Mouse (Mus musculus) liver, embryonic 13.5 days (tissue): ENCODE data around the gene Meltf. TPM values are rescaled to one million over a fixed set of nuclear protein-coding genes. Genes with fewer than 3 reads are reported as not detected.
A peak's percentile ranks its signal among the peaks of the same experiment; 100 is the strongest.

Experiments
- ATAC-seq: fragments of 200-750 bp; cut with Nextera tagmentation; 2 replicates; pipeline ENCODE4 v1.8.0; 2017; ENCODE audit warnings: low read depth, mild to moderate bottlenecking, moderate number of reproducible peaks, moderate library complexity
- DNase-seq: peaks from one replicate; pipeline ENCODE4 v3.0.0; 2022
- H3K27ac ChIP-seq: fragments of 300-500 bp; sonication (generic); 2 replicates; pipeline ENCODE4 v1.5.1; 2015; ENCODE audit warnings: moderate library complexity, mild to moderate bottlenecking, inconsistent platforms
- H3K27me3 ChIP-seq: fragments of 300-500 bp; sonication (generic); 2 replicates; pipeline ENCODE4 v1.6.1; 2015; ENCODE audit warnings: mild to moderate bottlenecking, inconsistent platforms
- H3K36me3 ChIP-seq: fragments of 300-500 bp; sonication (generic); 2 replicates; pipeline ENCODE4 v1.6.1; 2015; ENCODE audit warnings: mild to moderate bottlenecking, inconsistent platforms
- H3K4me1 ChIP-seq: fragments of 300-500 bp; sonication (generic); replicated peaks from 2 replicates; pipeline ENCODE4 v1.6.1; 2015; ENCODE audit warnings: inconsistent platforms
- H3K4me2 ChIP-seq: fragments of 300-500 bp; sonication (generic); 2 replicates; pipeline ENCODE4 v1.6.1; 2015; ENCODE audit warnings: inconsistent platforms, mild to moderate bottlenecking, moderate library complexity
- H3K4me3 ChIP-seq: fragments of 300-500 bp; sonication (generic); replicated peaks from 2 replicates; pipeline ENCODE4 v1.5.1; 2015; ENCODE audit warnings: mild to moderate bottlenecking, inconsistent platforms
- H3K9ac ChIP-seq: fragments of 300-500 bp; sonication (generic); 2 replicates; pipeline ENCODE4 v1.6.1; 2015; ENCODE audit warnings: mild to moderate bottlenecking, inconsistent platforms
- H3K9me3 ChIP-seq: fragments of 300-500 bp; sonication (generic); replicated peaks from 2 replicates; pipeline ENCODE4 v1.6.1; 2016; ENCODE audit warnings: inconsistent platforms
- WGBS: fragments of 180-500 bp; shearing (Covaris S2); methylation state at CpG from one replicate; pipeline ENCODE4 v1.1.7; 2015; ENCODE audit not compliant: insufficient replicate concordance; 5-methylcytosine and 5-hydroxymethylcytosine counted together
- polyA plus RNA-seq: library from polyadenylated mRNA; unstranded; fragments of >200 nt; fragmentation: Nextera tagmentation; extraction: Ambion mirVana; gene quantifications from 2 replicates; pipeline ENCODE4 v1.2.1, GENCODE M21; 2015

Gene Meltf
- 0.07 and 0.10 TPM in 2 replicates for polyA plus RNA-seq

- H3K27me3 ChIP-seq, result 0 out of 2 replicates have a peak, but pooled peaks cover 4% of the 10 kb centered on the region
- H3K9ac ChIP-seq, result no peak within 1 kb of the TSS
- no peaks in the 10 kb centered on the region for H3K9me3 ChIP-seq
- WGBS, result 31% methylated on average over 21 of the region's 21 CpGs
- no peak within 1 kb of the TSS for H3K27ac ChIP-seq
- DNase-seq (peak; percentile 40), ATAC-seq (peak; percentile 45; the same call in 1 of the 2 replicates)
- H3K36me3 ChIP-seq, result peaks cover 10% of the 10 kb centered on the region; the same call in 1 of the 2 replicates
- H3K4me3 ChIP-seq, result no peak within 1 kb of the TSS
- H3K4me2 ChIP-seq, result no peak within 1 kb of the TSS
- H3K4me1 ChIP-seq, result peaks cover 7% of the 10 kb centered on the region
Measured at GRCm38 (mm10) chr16:31878573-31879257, at the start of gene Meltf. Gene Meltf, plus strand, starts transcription at chr16:31878810.

- Histone ChIP-seq H3K36me3 (peaks cover 6% of the 10 kb centered on the region), H3K4me1 (no peaks in the 10 kb centered on the region), H3K9ac (no peak overlapping the region), H3K9me3 (no peaks in the 10 kb centered on the region), H3K4me2 (no peak overlapping the region), H3K4me3 (no peak overlapping the region), H3K27ac (no peak overlapping the region), H3K27me3 (no peaks in the 10 kb centered on the region)
- no peak for DNase-seq
- 84% methylated on average over 4 of the region's 4 CpGs for WGBS
- no peak for ATAC-seq
Measured at GRCm38 (mm10) chr16:31830726-31831125, 47.9 kb upstream of the Meltf start.

GRCm38 (mm10) chr16:31832630-31833422, 45.8 kb upstream of the Meltf start:
- ATAC-seq (no peak), DNase-seq (no peak)
- Histone ChIP-seq H3K9ac (no peak overlapping the region), H3K27me3 (no peaks in the 10 kb centered on the region), H3K4me1 (no peaks in the 10 kb centered on the region), H3K27ac (no peak overlapping the region), H3K4me2 (no peak overlapping the region), H3K36me3 (peaks cover 13% of the 10 kb centered on the region), H3K4me3 (no peak overlapping the region), H3K9me3 (no peaks in the 10 kb centered on the region)
- 65% methylated on average over 10 of the region's 10 CpGs for WGBS

GRCm38 (mm10) chr16:31834011-31834584, 44.5 kb upstream of the Meltf start:
- Histone ChIP-seq H3K9ac (no peak overlapping the region), H3K4me3 (no peak overlapping the region), H3K4me1 (no peaks in the 10 kb centered on the region), H3K9me3 (no peaks in the 10 kb centered on the region), H3K27ac (no peak overlapping the region), H3K36me3 (peaks cover 23% of the 10 kb centered on the region), H3K4me2 (no peak overlapping the region), H3K27me3 (no peaks in the 10 kb centered on the region)
- DNase-seq (no peak), ATAC-seq (no peak)
- 41% methylated on average over 7 of the region's 7 CpGs for WGBS

DNA sequence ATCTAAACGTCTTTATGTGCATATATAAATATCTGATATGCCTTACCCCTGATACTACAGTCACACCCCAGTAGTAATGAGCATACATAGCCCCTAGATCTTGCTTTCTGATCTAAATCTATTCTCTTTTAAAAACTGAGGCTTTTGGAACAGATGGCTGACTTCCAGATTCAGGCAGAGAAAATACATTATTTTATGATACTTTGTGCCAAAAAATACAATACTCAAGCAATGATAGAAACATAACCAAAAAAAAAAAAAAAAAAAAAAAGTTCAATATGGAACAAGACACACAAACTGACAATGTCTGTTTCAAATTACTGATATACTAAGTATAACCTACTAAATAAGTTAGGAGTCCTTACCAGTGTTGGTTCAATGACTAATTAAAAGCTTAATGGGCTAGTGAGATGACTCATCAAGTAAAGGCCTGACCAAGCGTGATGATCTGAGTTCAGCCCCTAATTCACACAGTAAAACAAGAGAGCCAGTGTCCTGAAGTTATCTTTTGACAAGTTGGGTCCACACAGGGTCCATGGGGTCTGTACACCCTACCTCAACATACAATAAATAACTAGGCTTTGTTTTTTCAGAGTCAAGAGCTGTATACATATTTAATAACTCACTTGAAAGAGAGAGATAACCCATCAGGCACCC, 43.8 kb upstream of the Meltf start:
- H3K36me3 ChIP-seq, result peaks cover 17% of the 10 kb centered on the region
- no peak overlapping the region for H3K4me2 ChIP-seq
- WGBS, result 61% methylated on average over 2 of the region's 2 CpGs
- ATAC-seq, result no peak
- no peaks in the 10 kb centered on the region for H3K4me1 ChIP-seq
- no peak overlapping the region for H3K9ac ChIP-seq
- H3K9me3 ChIP-seq, result no peaks in the 10 kb centered on the region
- no peak for DNase-seq
- no peak overlapping the region for H3K4me3 ChIP-seq
- H3K27me3 ChIP-seq, result no peaks in the 10 kb centered on the region
- no peak overlapping the region for H3K27ac ChIP-seq

DNA sequence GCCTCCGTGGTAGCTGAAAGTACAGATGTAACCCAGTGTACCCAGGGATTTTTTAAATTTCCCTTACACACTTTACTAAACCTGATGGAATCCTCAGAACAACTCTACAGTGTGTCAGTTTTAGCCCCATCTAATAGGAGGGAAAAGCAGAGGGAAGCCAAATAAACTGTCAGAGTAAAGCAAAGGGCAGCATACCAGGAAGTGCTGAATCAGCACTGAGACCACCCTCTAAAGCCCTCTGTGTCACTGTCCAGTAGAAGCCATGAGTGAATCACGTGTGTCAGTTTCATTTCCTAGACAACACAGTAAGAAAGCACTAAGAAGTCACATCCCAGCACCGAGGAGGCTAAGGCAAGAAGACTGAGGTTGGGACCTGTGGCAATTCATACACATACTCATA, 41.2 kb upstream of the Meltf start:
- no peak for ATAC-seq
- WGBS, result 75% methylated on average over 3 of the region's 3 CpGs
- no peak overlapping the region for H3K27ac ChIP-seq

GRCm38 (mm10) chr16:31844246-31844645, 34.4 kb upstream of the Meltf start:
- H3K4me2 ChIP-seq, result no peak overlapping the region
- peaks cover 19% of the 10 kb centered on the region; the same call in 1 of the 2 replicates for H3K36me3 ChIP-seq
- 85% methylated on average over 3 of the region's 3 CpGs for WGBS
- DNase-seq, result no peak
- H3K9ac ChIP-seq, result no peak overlapping the region
- ATAC-seq, result no peak
- no peaks in the 10 kb centered on the region for H3K9me3 ChIP-seq
- no peaks in the 10 kb centered on the region for H3K4me1 ChIP-seq
- H3K27ac ChIP-seq, result no peak overlapping the region
- no peaks in the 10 kb centered on the region for H3K27me3 ChIP-seq
- H3K4me3 ChIP-seq, result no peak overlapping the region

More for the DNA sequence above, 41.2 kb upstream of the Meltf start:
- no peaks in the 10 kb centered on the region for H3K4me1 ChIP-seq
- H3K4me2 ChIP-seq, result no peak overlapping the region
- no peak overlapping the region for H3K9ac ChIP-seq
- DNase-seq, result no peak
- H3K27me3 ChIP-seq, result no peaks in the 10 kb centered on the region
- peaks cover 26% of the 10 kb centered on the region for H3K36me3 ChIP-seq
- H3K9me3 ChIP-seq, result no peaks in the 10 kb centered on the region
- H3K4me3 ChIP-seq, result no peak overlapping the region

DNA sequence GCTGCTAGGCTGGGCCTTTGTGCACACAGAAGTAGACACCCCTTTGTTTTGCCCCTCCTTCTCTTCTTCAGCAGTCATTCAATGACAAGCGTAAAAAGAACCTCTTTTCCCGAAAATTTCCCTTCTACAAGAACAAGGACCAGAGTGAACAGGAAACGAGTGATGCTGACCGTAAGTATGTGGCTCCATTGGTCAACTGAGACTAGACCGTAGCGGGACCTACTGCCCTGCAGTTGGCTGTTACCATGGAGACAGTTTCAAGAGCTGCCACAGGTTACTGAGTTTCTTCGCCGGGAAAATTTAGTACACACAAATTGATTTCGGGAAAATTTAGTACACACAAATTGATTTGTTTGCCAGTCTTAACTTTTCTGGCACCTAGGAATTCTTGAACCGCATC, 31.8 kb upstream of the Meltf start:
- no peak overlapping the region for H3K4me2 ChIP-seq
- no peaks in the 10 kb centered on the region for H3K4me1 ChIP-seq
- no peaks in the 10 kb centered on the region for H3K27me3 ChIP-seq
- ATAC-seq, result no peak
- WGBS, result 87% methylated on average over 10 of the region's 10 CpGs
- H3K27ac ChIP-seq, result no peak overlapping the region
- no peak for DNase-seq
- no peaks in the 10 kb centered on the region for H3K9me3 ChIP-seq
- peaks cover 15% of the 10 kb centered on the region; the same call in 1 of the 2 replicates for H3K36me3 ChIP-seq
- no peak overlapping the region for H3K4me3 ChIP-seq
- no peak overlapping the region for H3K9ac ChIP-seq

DNA sequence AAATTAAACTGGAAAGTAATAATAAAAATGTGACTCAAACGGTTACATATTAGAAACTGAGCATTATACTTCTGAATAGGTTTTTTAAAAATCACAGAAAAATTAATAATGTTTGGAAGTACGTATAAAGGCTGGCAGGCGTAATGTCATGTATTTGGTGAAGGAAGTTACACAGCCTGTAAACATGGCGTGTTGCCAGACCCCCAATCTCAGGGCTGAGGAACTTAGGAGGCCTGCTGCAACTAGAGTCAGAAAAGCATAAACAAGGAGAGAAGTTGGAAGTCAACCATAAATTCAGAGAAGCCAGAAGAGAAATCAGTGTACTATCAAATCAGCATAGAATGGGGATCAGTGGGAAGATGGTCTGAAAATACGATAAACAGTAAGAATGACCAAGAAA, 14.7 kb upstream of the Meltf start:
- Histone ChIP-seq H3K4me2 (no peak overlapping the region), H3K9me3 (peaks cover 5% of the 10 kb centered on the region; the same call in 1 of the 2 replicates), H3K27ac (no peak overlapping the region), H3K27me3 (no peaks in the 10 kb centered on the region), H3K4me3 (no peak overlapping the region), H3K36me3 (peaks cover 67% of the 10 kb centered on the region), H3K9ac (no peak overlapping the region), H3K4me1 (no peaks in the 10 kb centered on the region)
- ATAC-seq, result no peak
- WGBS, result 86% methylated on average over 5 of the region's 5 CpGs
- DNase-seq, result no peak

DNA sequence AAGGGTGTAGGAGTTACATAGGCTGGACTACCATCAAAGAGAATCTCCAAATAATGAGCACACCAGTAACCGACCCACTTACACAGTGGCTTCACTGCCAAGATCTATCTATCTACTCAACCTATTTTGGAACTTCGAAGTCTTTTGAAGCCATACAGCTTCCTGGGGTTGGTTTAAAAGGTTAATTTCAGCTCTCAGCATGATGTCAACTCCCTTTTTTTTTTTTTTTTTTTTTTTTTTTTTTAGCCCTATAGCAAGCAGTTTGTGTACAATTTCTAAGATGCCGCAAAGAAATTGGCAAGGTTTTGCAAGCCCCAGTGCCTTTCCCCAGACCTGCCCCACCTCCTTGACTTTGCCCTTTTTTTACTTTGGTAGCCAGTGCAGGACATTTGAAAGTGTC, 13.4 kb upstream of the Meltf start:
- 80% methylated on average over 3 of the region's 3 CpGs for WGBS
- H3K4me3 ChIP-seq, result no peak overlapping the region
- peaks cover 66% of the 10 kb centered on the region for H3K36me3 ChIP-seq
- no peaks in the 10 kb centered on the region for H3K4me1 ChIP-seq
- no peak overlapping the region for H3K4me2 ChIP-seq
- DNase-seq (no peak), ATAC-seq (no peak)
- no peaks in the 10 kb centered on the region for H3K27me3 ChIP-seq
- H3K9ac ChIP-seq, result no peak overlapping the region
- no peak overlapping the region for H3K27ac ChIP-seq
- H3K9me3 ChIP-seq, result peaks cover 5% of the 10 kb centered on the region; the same call in 1 of the 2 replicates

DNA sequence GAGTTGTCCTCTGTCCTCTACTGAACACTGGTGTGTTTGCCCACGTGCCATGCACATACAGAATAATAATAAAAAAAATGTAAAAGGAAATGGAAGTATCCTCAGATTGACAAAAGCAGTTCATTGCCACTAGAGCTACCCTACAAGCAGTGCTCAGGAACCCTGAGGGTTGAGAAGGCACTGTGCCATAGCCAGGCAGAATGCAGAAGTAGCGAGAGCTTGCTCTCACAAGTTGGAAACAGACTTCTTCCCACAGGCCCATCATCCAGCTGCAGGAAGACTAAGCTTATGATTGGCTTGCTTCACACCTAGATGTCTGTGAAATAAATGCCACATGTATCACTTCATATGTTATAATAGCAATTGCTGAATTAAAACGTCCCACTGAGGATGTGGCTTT, 11.7 kb upstream of the Meltf start:
- DNase-seq (no peak), ATAC-seq (no peak)
- Histone ChIP-seq H3K4me2 (no peak overlapping the region), H3K27ac (no peak overlapping the region), H3K9me3 (no peaks in the 10 kb centered on the region), H3K4me3 (no peak overlapping the region), H3K9ac (no peak overlapping the region), H3K4me1 (no peaks in the 10 kb centered on the region), H3K36me3 (peaks cover 62% of the 10 kb centered on the region), H3K27me3 (no peaks in the 10 kb centered on the region)
- 76% methylated on average over 3 of the region's 3 CpGs for WGBS
